In genomic region chr5:127381216-127381615, GRCm38 (mm10) we compare ENCODE assay signal across 24 mouse cellular contexts.
DNase-seq lines count a peak whose midpoint lies in the region; ATAC-seq and TF ChIP-seq lines count a peak whose summit lies in the region.
"Had no signal": no experiment of that assay in that cellular context is flagged by ENCODE, and none has a peak within 500 bp of the region (broad histone marks: within the 10 kb centered on the region; RNA-seq: fewer than 3 reads in every experiment).

No protein-coding gene starts in this region.

- no peaks in the 10 kb centered on the region for H3K27me3 ChIP-seq in hindbrain, postnatal 0 days (ENCODE audit: insufficient read depth, low read length)
- H3K27me3 ChIP-seq in hindbrain, embryonic 11.5 days (ENCODE audit: control insufficient read depth, insufficient read depth, low read length), result no peaks in the 10 kb centered on the region
- no peaks in the 10 kb centered on the region for H3K27me3 ChIP-seq in testis, adult 2 months (ENCODE audit: control insufficient read depth, insufficient read depth, low read length)
- H3K27me3 ChIP-seq: embryonic facial prominence, embryonic 12.5 days; hindbrain, embryonic 15.5 days; kidney, embryonic 15.5 days; limb, embryonic 15.5 days; stomach, embryonic 15.5 days had no signal

- WGBS in hindbrain, postnatal 0 days, result 40% methylated on average over 4 of the region's 4 CpGs
- 77% methylated on average over 4 of the region's 4 CpGs for WGBS in hindbrain, embryonic 11.5 days

- H3K4me3 ChIP-seq in hindbrain, postnatal 0 days (ENCODE audit: low read length), result no peak overlapping the region
- H3K4me3 ChIP-seq in hindbrain, embryonic 11.5 days (ENCODE audit: low read depth, low read length), result no peak overlapping the region
- peak overlapping the region; percentile 13; the same call in 1 of the 2 replicates for H3K4me3 ChIP-seq in testis, adult 2 months (ENCODE audit: control insufficient read depth, low read depth, low read length)
- H3K4me3 ChIP-seq: embryonic facial prominence, embryonic 12.5 days; erythroblast, embryonic 14.5 days; gastrocnemius, adult 2 months; hindbrain, embryonic 15.5 days; kidney, embryonic 15.5 days; limb, embryonic 15.5 days; stomach, embryonic 15.5 days had no signal

- no peak for ATAC-seq in hindbrain, postnatal 0 days
- ATAC-seq in hindbrain, embryonic 11.5 days (ENCODE audit: low FRiP score), result no peak
- ATAC-seq: intestine, embryonic 16.5 days; lung, postnatal 0 days; midbrain, embryonic 16.5 days had no signal

- 0 out of 2 replicates have a peak, but pooled peaks cover 4% of the 10 kb centered on the region for H3K9me3 ChIP-seq in hindbrain, postnatal 0 days (ENCODE audit: low read length)
- peaks cover 2% of the 10 kb centered on the region; the same call in 1 of the 2 replicates for H3K9me3 ChIP-seq in hindbrain, embryonic 11.5 days (ENCODE audit: control insufficient read depth, low read length)
- H3K9me3 ChIP-seq: embryonic facial prominence, embryonic 12.5 days; hindbrain, embryonic 15.5 days; kidney, embryonic 15.5 days; limb, embryonic 15.5 days; stomach, embryonic 15.5 days had no signal

- H3K4me1 ChIP-seq in hindbrain, postnatal 0 days (ENCODE audit: insufficient read depth, low read length), result no peaks in the 10 kb centered on the region
- H3K4me1 ChIP-seq in hindbrain, embryonic 11.5 days (replicated peaks; ENCODE audit: control insufficient read depth, insufficient read depth, low read length), result no peaks in the 10 kb centered on the region
- H3K4me1 ChIP-seq in testis, adult 2 months (ENCODE audit: control insufficient read depth, insufficient read depth, low read length), result no peaks in the 10 kb centered on the region; the same call in 1 of the 2 replicates
- H3K4me1 ChIP-seq: kidney, embryonic 15.5 days; stomach, embryonic 15.5 days had no signal

- no peaks in the 10 kb centered on the region for H3K36me3 ChIP-seq in hindbrain, postnatal 0 days (ENCODE audit: insufficient read depth, low read length)
- no peaks in the 10 kb centered on the region for H3K36me3 ChIP-seq in hindbrain, embryonic 11.5 days (ENCODE audit: control insufficient read depth, insufficient read depth, low read length)
- H3K36me3 ChIP-seq in testis, adult 2 months (ENCODE audit: control insufficient read depth, insufficient read depth, low read length), result no peaks in the 10 kb centered on the region
- H3K36me3 ChIP-seq: embryonic facial prominence, embryonic 12.5 days; hindbrain, embryonic 15.5 days; kidney, embryonic 15.5 days; limb, embryonic 15.5 days; stomach, embryonic 15.5 days had no signal

- H3K4me2 ChIP-seq in hindbrain, postnatal 0 days (ENCODE audit: low read depth, low read length), result no peak overlapping the region
- no peak overlapping the region for H3K4me2 ChIP-seq in hindbrain, embryonic 11.5 days (replicated peaks; ENCODE audit: low read depth, low read length)
- H3K4me2 ChIP-seq: embryonic facial prominence, embryonic 12.5 days; heart, embryonic 11.5 days; hindbrain, embryonic 15.5 days; kidney, embryonic 15.5 days; limb, embryonic 15.5 days; stomach, embryonic 15.5 days had no signal

- peak; percentile 45 for DNase-seq in hindbrain, postnatal 0 days (ENCODE audit: low spot score)
- DNase-seq in hindbrain, embryonic 11.5 days (ENCODE audit: low spot score), result no peak
- no peak for DNase-seq in testis, postnatal 10 days (ENCODE audit: low spot score)
- peak; percentile 75 for DNase-seq in cerebellum, adult 9-10 months
- DNase-seq in adrenal gland, postnatal 25 days, result no peak
- no peak for DNase-seq in spleen, adult 18-20 months
- DNase-seq: adrenal gland, adult 8-10 months; gastrocnemius, adult 2 months; heart, postnatal 10 days; kidney, postnatal 4 days; layer of hippocampus, postnatal 36 days; right cerebral cortex, postnatal 25 days; thymus, postnatal 14 days had no signal

- no peak overlapping the region for H3K9ac ChIP-seq in hindbrain, postnatal 0 days (replicated peaks; ENCODE audit: low read length)
- no peak overlapping the region for H3K9ac ChIP-seq in hindbrain, embryonic 11.5 days (ENCODE audit: low read depth, low read length)
- H3K9ac ChIP-seq: embryonic facial prominence, embryonic 12.5 days; hindbrain, embryonic 15.5 days; kidney, embryonic 15.5 days; limb, embryonic 15.5 days; stomach, embryonic 15.5 days had no signal

- no peak overlapping the region for H3K27ac ChIP-seq in hindbrain, postnatal 0 days
- H3K27ac ChIP-seq in hindbrain, embryonic 11.5 days (ENCODE audit: low read depth, low read length), result no peak overlapping the region
- H3K27ac ChIP-seq in testis, adult 2 months (ENCODE audit: control insufficient read depth, insufficient read depth, low read depth, low read length), result no peak overlapping the region
- H3K27ac ChIP-seq: embryonic facial prominence, embryonic 12.5 days; gastrocnemius, adult 2 months; hindbrain, embryonic 15.5 days; kidney, embryonic 15.5 days; limb, embryonic 15.5 days; stomach, embryonic 15.5 days had no signal

- no peak for TF ChIP-seq POLR2A in testis, adult 2 months (IDR thresholded peaks at IDR 0.05; ENCODE audit: control insufficient read depth, low read depth, low read length)

- no peak for TF ChIP-seq CTCF in hindbrain, postnatal 0 days (IDR thresholded peaks at IDR 0.05; ENCODE audit: low read depth)
- TF ChIP-seq CTCF in testis, adult 2 months (IDR thresholded peaks at IDR 0.05; ENCODE audit: control insufficient read depth, insufficient read depth, insufficient replicate concordance, low read depth, low read length), result no peak

Comparison
In these comparisons a context has a peak if more than half of its experiments do, and no peak if none do; other contexts are left out.
1. DNase-seq: peak in hindbrain, postnatal 0 days (single experiment) and cerebellum, adult 9-10 months (single experiment); none in hindbrain, embryonic 11.5 days (single experiment), testis, postnatal 10 days (single experiment), adrenal gland, postnatal 25 days (single experiment) and spleen, adult 18-20 months (0 of 2).